Mouse (Mus musculus) liver, embryonic 12.5 days (tissue): ENCODE data around the gene Rras. TPM values are rescaled to one million over a fixed set of nuclear protein-coding genes. Genes with fewer than 3 reads are reported as not detected.

Source experiments
- ATAC-seq: fragments of 200-750 bp; cut with Nextera tagmentation; 2 replicates; pipeline ENCODE4 v1.8.0; 2017; ENCODE audit warnings: moderate number of reproducible peaks, mild to moderate bottlenecking, moderate library complexity
- H3K27ac ChIP-seq: fragments of 300-500 bp; sonication (generic); 2 replicates; pipeline ENCODE4 v1.5.1; 2016; ENCODE audit warnings: mild to moderate bottlenecking
- H3K27me3 ChIP-seq: fragments of 300-500 bp; sonication (generic); replicated peaks from 2 replicates; pipeline ENCODE4 v1.6.1; 2016; ENCODE audit warnings: mild to moderate bottlenecking, moderate library complexity
- H3K36me3 ChIP-seq: fragments of 300-500 bp; sonication (generic); 2 replicates; pipeline ENCODE4 v1.6.1; 2016; ENCODE audit warnings: mild to moderate bottlenecking, moderate library complexity
- H3K4me1 ChIP-seq: fragments of 300-500 bp; sonication (generic); 2 replicates; pipeline ENCODE4 v1.6.1; 2016
- H3K4me2 ChIP-seq: fragments of 300-500 bp; sonication (generic); 2 replicates; pipeline ENCODE4 v1.6.1; 2016; ENCODE audit warnings: mild to moderate bottlenecking, moderate library complexity
- H3K4me3 ChIP-seq: fragments of 300-500 bp; sonication (generic); 2 replicates; pipeline ENCODE4 v1.5.1; 2016; ENCODE audit warnings: mild to moderate bottlenecking, moderate library complexity
- H3K9ac ChIP-seq: fragments of 300-500 bp; sonication (generic); 2 replicates; pipeline ENCODE4 v1.6.1; 2016; ENCODE audit warnings: mild to moderate bottlenecking, moderate library complexity
- H3K9me3 ChIP-seq: fragments of 300-500 bp; sonication (generic); replicated peaks from 2 replicates; pipeline ENCODE4 v1.6.1; 2016; ENCODE audit warnings: mild to moderate bottlenecking, moderate library complexity
- WGBS: fragments of 180-500 bp; shearing (Covaris S2); methylation state at CpG from one replicate; pipeline ENCODE4 v1.1.7; 2016; ENCODE audit not compliant: insufficient replicate concordance; 5-methylcytosine and 5-hydroxymethylcytosine counted together
- polyA plus RNA-seq: library from polyadenylated mRNA; unstranded; fragments of >200 nt; fragmentation: Nextera tagmentation; extraction: Ambion mirVana; gene quantifications from 2 replicates; pipeline ENCODE4 v1.2.1, GENCODE M21; 2016

Gene Rras
- polyA plus RNA-seq, 1 experiment from 2014 or later, result 13.9 TPM

GRCm38 (mm10) chr7:45030857-45031256 lies 13.1 kb downstream of the Rras start:
- H3K9me3 ChIP-seq, result no peaks in the 10 kb centered on the region
- H3K4me3 ChIP-seq, result no peak overlapping the region
- peaks cover 91% of the 10 kb centered on the region for H3K36me3 ChIP-seq
- H3K4me1 ChIP-seq, result no peaks in the 10 kb centered on the region; the same call in 1 of the 2 replicates
- no peak overlapping the region for H3K9ac ChIP-seq
- ATAC-seq, result no peak
- H3K27me3 ChIP-seq, result no peaks in the 10 kb centered on the region
- H3K27ac ChIP-seq, result no peak overlapping the region
- H3K4me2 ChIP-seq, result no peak overlapping the region
- 91% methylated on average over 8 of the region's 8 CpGs for WGBS

- Histone ChIP-seq H3K4me1 (no peaks in the 10 kb centered on the region), H3K4me3 (no peak overlapping the region), H3K9ac (no peak overlapping the region), H3K27ac (no peak overlapping the region), H3K4me2 (no peak overlapping the region), H3K27me3 (no peaks in the 10 kb centered on the region), H3K9me3 (no peaks in the 10 kb centered on the region), H3K36me3 (peaks cover 99% of the 10 kb centered on the region)
- no peak for ATAC-seq
- WGBS, result 87% methylated on average over 19 of the region's 19 CpGs
Measured at GRCm38 (mm10) chr7:45033722-45034359, 16.1 kb downstream of the Rras start.

GRCm38 (mm10) chr7:45035631-45036030 lies 17.9 kb downstream of the Rras start:
- Histone ChIP-seq H3K9me3 (no peaks in the 10 kb centered on the region), H3K4me2 (no peak overlapping the region), H3K36me3 (peaks cover 99% of the 10 kb centered on the region), H3K4me1 (no peaks in the 10 kb centered on the region), H3K9ac (no peak overlapping the region), H3K27me3 (no peaks in the 10 kb centered on the region), H3K27ac (no peak overlapping the region), H3K4me3 (no peak overlapping the region)
- 77% methylated on average over 3 of the region's 3 CpGs for WGBS
- ATAC-seq, result no peak

- Histone ChIP-seq H3K27ac (no peak overlapping the region), H3K4me2 (no peak overlapping the region), H3K9ac (no peak overlapping the region), H3K27me3 (no peaks in the 10 kb centered on the region), H3K9me3 (no peaks in the 10 kb centered on the region), H3K4me1 (no peaks in the 10 kb centered on the region), H3K4me3 (no peak overlapping the region), H3K36me3 (peaks cover 99% of the 10 kb centered on the region)
- WGBS, result 80% methylated on average over 11 of the region's 11 CpGs
- ATAC-seq, result no peak
Measured at GRCm38 (mm10) chr7:45036702-45037101, 18.9 kb downstream of the Rras start.

GRCm38 (mm10) chr7:45037720-45038361 lies 20.1 kb downstream of the Rras start:
- Histone ChIP-seq H3K4me2 (no peak overlapping the region), H3K27me3 (no peaks in the 10 kb centered on the region), H3K4me1 (no peaks in the 10 kb centered on the region), H3K4me3 (no peak overlapping the region), H3K36me3 (peaks cover 99% of the 10 kb centered on the region), H3K9ac (no peak overlapping the region), H3K9me3 (no peaks in the 10 kb centered on the region), H3K27ac (no peak overlapping the region)
- peak; percentile 53; the same call in 1 of the 2 replicates for ATAC-seq
- WGBS, result 46% methylated on average over 7 of the region's 7 CpGs

- Histone ChIP-seq H3K27me3 (no peaks in the 10 kb centered on the region), H3K4me2 (no peak overlapping the region), H3K9ac (no peak overlapping the region), H3K4me1 (no peaks in the 10 kb centered on the region), H3K9me3 (no peaks in the 10 kb centered on the region), H3K4me3 (no peak overlapping the region), H3K27ac (no peak overlapping the region), H3K36me3 (peaks cover 99% of the 10 kb centered on the region)
- no peak for ATAC-seq
- 79% methylated on average over 9 of the region's 9 CpGs for WGBS
Measured at GRCm38 (mm10) chr7:45038411-45038810, 20.6 kb downstream of the Rras start.

- Histone ChIP-seq H3K27me3 (no peaks in the 10 kb centered on the region), H3K4me2 (no peak overlapping the region), H3K4me3 (no peak overlapping the region), H3K36me3 (peaks cover 99% of the 10 kb centered on the region), H3K9me3 (no peaks in the 10 kb centered on the region), H3K9ac (no peak overlapping the region), H3K4me1 (no peaks in the 10 kb centered on the region), H3K27ac (no peak overlapping the region)
- no peak for ATAC-seq
- WGBS, result 87% methylated on average over 9 of the region's 9 CpGs
Measured at GRCm38 (mm10) chr7:45040851-45041250, 23.1 kb downstream of the Rras start.

GRCm38 (mm10) chr7:45043307-45043706 lies 25.5 kb downstream of the Rras start:
- 93% methylated on average over 14 of the region's 14 CpGs for WGBS
- Histone ChIP-seq H3K4me2 (no peak overlapping the region), H3K4me1 (no peaks in the 10 kb centered on the region), H3K27ac (no peak overlapping the region), H3K9ac (no peak overlapping the region), H3K27me3 (no peaks in the 10 kb centered on the region), H3K36me3 (peaks cover 99% of the 10 kb centered on the region), H3K4me3 (no peak overlapping the region), H3K9me3 (no peaks in the 10 kb centered on the region)
- no peak for ATAC-seq

GRCm38 (mm10) chr7:45045741-45046140 lies 28.0 kb downstream of the Rras start:
- 88% methylated on average over 22 of the region's 22 CpGs for WGBS
- Histone ChIP-seq H3K4me3 (no peak overlapping the region), H3K27ac (no peak overlapping the region), H3K4me1 (peaks cover 2% of the 10 kb centered on the region), H3K4me2 (no peak overlapping the region), H3K9me3 (no peaks in the 10 kb centered on the region), H3K36me3 (peaks cover 97% of the 10 kb centered on the region), H3K27me3 (no peaks in the 10 kb centered on the region), H3K9ac (no peak overlapping the region)
- no peak for ATAC-seq

GRCm38 (mm10) chr7:45046853-45047350 lies 29.1 kb downstream of the Rras start:
- no peak for ATAC-seq
- Histone ChIP-seq H3K9me3 (no peaks in the 10 kb centered on the region), H3K27me3 (no peaks in the 10 kb centered on the region), H3K4me2 (no peak overlapping the region), H3K36me3 (peaks cover 85% of the 10 kb centered on the region), H3K4me3 (no peak overlapping the region), H3K9ac (no peak overlapping the region), H3K27ac (no peak overlapping the region), H3K4me1 (peaks cover 14% of the 10 kb centered on the region)
- WGBS, result 88% methylated on average over 26 of the region's 26 CpGs

- Histone ChIP-seq H3K36me3 (peaks cover 79% of the 10 kb centered on the region), H3K4me2 (no peak overlapping the region), H3K27ac (no peak overlapping the region), H3K9me3 (no peaks in the 10 kb centered on the region), H3K4me3 (no peak overlapping the region), H3K9ac (no peak overlapping the region), H3K4me1 (peaks cover 20% of the 10 kb centered on the region), H3K27me3 (no peaks in the 10 kb centered on the region)
- no peak for ATAC-seq
- 85% methylated on average over 14 of the region's 14 CpGs for WGBS
Measured at GRCm38 (mm10) chr7:45047491-45047890, 29.7 kb downstream of the Rras start.

GRCm38 (mm10) chr7:45048001-45048890 lies 30.5 kb downstream of the Rras start:
- H3K27me3 ChIP-seq, result no peaks in the 10 kb centered on the region
- 89% methylated on average over 38 of the region's 38 CpGs for WGBS
- no peak overlapping the region for H3K4me2 ChIP-seq
- peaks cover 72% of the 10 kb centered on the region for H3K36me3 ChIP-seq
- H3K27ac ChIP-seq, result no peak overlapping the region
- H3K9ac ChIP-seq, result no peak overlapping the region
- H3K4me1 ChIP-seq, result peaks cover 23% of the 10 kb centered on the region
- no peak overlapping the region for H3K4me3 ChIP-seq
- H3K9me3 ChIP-seq, result no peaks in the 10 kb centered on the region
- no peak for ATAC-seq
